Mouse (Mus musculus) spleen, adult 2 months (tissue): Measurements from ENCODE around the gene Slc34a2.

ENCODE experiments used
- CTCF ChIP-seq: fragments of 200-500 bp; IDR thresholded peaks from 2 replicates; pipeline ENCODE4 v1.5.1; 2011; ENCODE audit warnings: mild to moderate bottlenecking, inconsistent platforms; ENCODE audit not compliant: insufficient read depth, insufficient read length, insufficient replicate concordance; ENCODE audit errors: extremely low read depth
- POLR2A ChIP-seq: fragments of 200-500 bp; IDR thresholded peaks from 2 replicates; pipeline ENCODE4 v1.6.1; 2011; ENCODE audit warnings: low read depth, low read length, inconsistent platforms

DNA sequence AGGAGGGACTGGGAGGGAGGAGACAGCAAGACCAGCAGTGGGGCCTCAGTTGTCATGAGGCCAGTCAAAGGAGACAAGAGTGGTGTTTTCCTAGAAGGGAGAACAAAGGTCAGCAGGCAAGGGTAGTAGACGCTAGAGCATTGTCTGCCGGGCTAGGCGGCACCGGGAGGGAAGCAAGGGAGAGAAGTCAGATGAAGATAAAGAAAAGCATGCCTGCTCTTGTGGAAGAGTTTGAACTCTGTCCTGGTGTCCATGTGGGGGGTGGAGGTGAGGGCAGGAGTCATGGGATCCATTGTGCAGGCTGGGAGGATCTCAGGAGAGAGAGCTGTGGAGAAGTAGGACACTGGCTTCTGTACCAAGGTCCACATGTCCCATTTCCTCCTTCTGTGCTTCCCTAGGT is 40.6 kb downstream of the Slc34a2 start:
- TF ChIP-seq CTCF = no peak
- TF ChIP-seq POLR2A = no peak
